Mouse (Mus musculus): Measurements from ENCODE around the gene Pex13. TPM values are rescaled to one million over a fixed set of nuclear protein-coding genes. Genes with fewer than 3 reads are reported as not detected.

The Pex13 gene
- polyA plus RNA-seq, 1 experiment from 2014 or later, result 37.0 TPM

DNA sequence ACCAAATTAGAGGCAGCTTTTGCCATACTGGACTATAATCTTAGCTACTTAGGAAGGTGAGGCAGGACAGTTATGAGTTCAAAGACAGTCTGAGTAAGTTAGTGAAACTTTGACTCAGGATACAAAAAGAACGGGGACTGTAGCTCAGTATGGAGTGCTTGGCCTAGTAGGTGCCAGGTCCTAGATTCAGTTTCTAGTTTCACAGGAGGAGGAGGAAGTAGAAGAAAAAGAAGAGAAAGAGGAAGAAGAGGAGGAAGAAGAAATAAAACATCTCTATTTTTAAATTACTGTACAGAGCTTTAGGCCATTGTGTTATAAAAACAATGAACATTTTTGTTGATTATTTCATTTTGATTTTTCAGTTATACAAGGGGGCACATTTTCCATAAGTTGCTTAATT lies 22.3 kb upstream of the Pex13 start:
- no peaks in the 10 kb centered on the region for H3K4me1 ChIP-seq (ENCODE audit: control insufficient read depth, insufficient read depth, low read length)
- no peak overlapping the region for H3K27ac ChIP-seq (ENCODE audit: low read depth, low read length)
- no peaks in the 10 kb centered on the region for H3K27me3 ChIP-seq (replicated peaks; ENCODE audit: control insufficient read depth, insufficient read depth, low read length)
- no peaks in the 10 kb centered on the region for H3K9me3 ChIP-seq (replicated peaks; ENCODE audit: control insufficient read depth, low read length)
- H3K36me3 ChIP-seq (ENCODE audit: control insufficient read depth, insufficient read depth, low read length), result peaks cover 14% of the 10 kb centered on the region; the same call in 1 of the 2 replicates
- no peak for ATAC-seq
- WGBS, result 92% methylated on average over 1 of the region's 1 CpGs
- DNase-seq (ENCODE audit: low spot score), result no peak
- H3K4me2 ChIP-seq (ENCODE audit: low read length), result no peak overlapping the region
- H3K4me3 ChIP-seq (ENCODE audit: low read depth, low read length), result no peak overlapping the region
- H3K9ac ChIP-seq (ENCODE audit: low read length), result no peak overlapping the region

GRCm38 (mm10) chr11:23686671-23687070 lies 20.9 kb upstream of the Pex13 start:
- H3K9me3 ChIP-seq (replicated peaks; ENCODE audit: control insufficient read depth, low read length), result no peaks in the 10 kb centered on the region
- WGBS, result 84% methylated on average over 5 of the region's 5 CpGs
- H3K4me3 ChIP-seq (ENCODE audit: low read depth, low read length), result no peak overlapping the region
- H3K9ac ChIP-seq (ENCODE audit: low read length), result no peak overlapping the region
- H3K4me1 ChIP-seq (ENCODE audit: control insufficient read depth, insufficient read depth, low read length), result no peaks in the 10 kb centered on the region
- DNase-seq (ENCODE audit: low spot score) (no peak), ATAC-seq (no peak)
- H3K27ac ChIP-seq (ENCODE audit: low read depth, low read length), result no peak overlapping the region
- no peaks in the 10 kb centered on the region for H3K27me3 ChIP-seq (replicated peaks; ENCODE audit: control insufficient read depth, insufficient read depth, low read length)
- peaks cover 24% of the 10 kb centered on the region for H3K36me3 ChIP-seq (ENCODE audit: control insufficient read depth, insufficient read depth, low read length)
- H3K4me2 ChIP-seq (ENCODE audit: low read length), result no peak overlapping the region

GRCm38 (mm10) chr11:23682561-23682960 lies 16.8 kb upstream of the Pex13 start:
- 88% methylated on average over 5 of the region's 5 CpGs for WGBS
- ATAC-seq (no peak), DNase-seq (ENCODE audit: low spot score) (no peak)
- H3K27ac ChIP-seq (ENCODE audit: low read depth, low read length), result no peak overlapping the region
- peaks cover 39% of the 10 kb centered on the region for H3K36me3 ChIP-seq (ENCODE audit: control insufficient read depth, insufficient read depth, low read length)
- no peaks in the 10 kb centered on the region for H3K9me3 ChIP-seq (replicated peaks; ENCODE audit: control insufficient read depth, low read length)
- no peak overlapping the region for H3K4me3 ChIP-seq (ENCODE audit: low read depth, low read length)
- H3K9ac ChIP-seq (ENCODE audit: low read length), result no peak overlapping the region
- H3K4me1 ChIP-seq (ENCODE audit: control insufficient read depth, insufficient read depth, low read length), result no peaks in the 10 kb centered on the region
- H3K4me2 ChIP-seq (ENCODE audit: low read length), result no peak overlapping the region
- no peaks in the 10 kb centered on the region for H3K27me3 ChIP-seq (replicated peaks; ENCODE audit: control insufficient read depth, insufficient read depth, low read length)

GRCm38 (mm10) chr11:23680435-23680950 lies 14.7 kb upstream of the Pex13 start:
- no peak overlapping the region for H3K27ac ChIP-seq (ENCODE audit: low read depth, low read length)
- DNase-seq (ENCODE audit: low spot score), result no peak
- H3K9ac ChIP-seq (ENCODE audit: low read length), result no peak overlapping the region
- WGBS, result 88% methylated on average over 6 of the region's 6 CpGs
- H3K27me3 ChIP-seq (replicated peaks; ENCODE audit: control insufficient read depth, insufficient read depth, low read length), result no peaks in the 10 kb centered on the region
- no peak overlapping the region for H3K4me3 ChIP-seq (ENCODE audit: low read depth, low read length)
- no peaks in the 10 kb centered on the region for H3K9me3 ChIP-seq (replicated peaks; ENCODE audit: control insufficient read depth, low read length)
- H3K4me1 ChIP-seq (ENCODE audit: control insufficient read depth, insufficient read depth, low read length), result no peaks in the 10 kb centered on the region
- peaks cover 54% of the 10 kb centered on the region for H3K36me3 ChIP-seq (ENCODE audit: control insufficient read depth, insufficient read depth, low read length)
- no peak for ATAC-seq
- H3K4me2 ChIP-seq (ENCODE audit: low read length), result no peak overlapping the region

DNA sequence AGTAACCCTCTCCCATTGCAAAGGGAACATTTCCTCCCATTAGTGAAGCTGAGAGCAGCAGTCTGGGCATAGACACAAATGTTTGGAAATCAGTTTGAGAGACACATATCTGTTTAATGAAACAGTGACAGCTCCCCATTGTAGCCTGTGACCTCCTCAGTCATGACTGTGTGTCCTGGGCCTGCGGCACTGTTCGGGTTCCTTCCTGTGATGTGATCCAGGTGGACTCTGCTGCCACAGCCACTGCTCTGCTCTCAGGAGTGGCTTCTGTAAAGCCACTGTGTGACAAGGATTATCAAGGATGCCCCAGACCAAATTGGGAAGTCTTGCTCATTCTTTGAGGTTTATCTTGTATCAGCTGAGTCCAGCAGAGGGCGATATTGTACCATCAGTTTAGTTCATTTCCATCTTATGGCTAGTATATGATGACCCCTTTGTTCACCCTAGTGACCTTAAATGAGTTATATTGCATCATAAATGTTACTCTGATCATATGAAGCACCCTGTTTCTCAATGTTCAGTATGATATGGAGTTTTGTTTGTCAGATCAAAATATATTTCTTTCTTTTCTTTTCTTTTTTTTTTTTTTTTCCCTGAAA lies 13.4 kb upstream of the Pex13 start:
- H3K36me3 ChIP-seq (ENCODE audit: control insufficient read depth, insufficient read depth, low read length), result peaks cover 68% of the 10 kb centered on the region
- ATAC-seq (peak; percentile 50; the same call in 1 of the 2 replicates), DNase-seq (ENCODE audit: low spot score) (peak; percentile 84)
- H3K27me3 ChIP-seq (replicated peaks; ENCODE audit: control insufficient read depth, insufficient read depth, low read length), result no peaks in the 10 kb centered on the region
- no peak overlapping the region for H3K9ac ChIP-seq (ENCODE audit: low read length)
- no peak overlapping the region for H3K27ac ChIP-seq (ENCODE audit: low read depth, low read length)
- H3K9me3 ChIP-seq (replicated peaks; ENCODE audit: control insufficient read depth, low read length), result no peaks in the 10 kb centered on the region
- no peak overlapping the region for H3K4me3 ChIP-seq (ENCODE audit: low read depth, low read length)
- WGBS, result 57% methylated on average over 3 of the region's 3 CpGs
- no peak overlapping the region for H3K4me2 ChIP-seq (ENCODE audit: low read length)
- H3K4me1 ChIP-seq (ENCODE audit: control insufficient read depth, insufficient read depth, low read length), result no peaks in the 10 kb centered on the region

DNA sequence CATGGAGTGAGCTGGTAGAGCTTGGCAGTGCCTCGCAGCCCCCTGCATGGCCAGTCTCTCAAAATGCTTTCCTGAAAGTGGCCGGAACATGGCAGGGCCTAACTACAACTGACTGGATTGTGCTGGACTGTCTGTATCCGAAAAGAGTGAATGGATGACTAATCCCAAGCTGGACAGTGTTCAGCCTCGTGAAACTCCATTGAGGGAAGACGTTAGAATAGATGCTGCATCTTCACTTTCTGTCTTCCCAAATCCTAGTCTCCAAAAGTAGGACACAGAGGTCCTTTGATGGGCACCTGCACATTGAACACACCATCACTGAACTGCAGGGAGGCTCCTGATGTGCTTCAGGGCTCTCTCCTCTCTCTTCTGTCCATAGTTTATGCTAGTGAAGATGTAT lies 10.3 kb upstream of the Pex13 start:
- ATAC-seq (no peak), DNase-seq (ENCODE audit: low spot score) (no peak)
- H3K9ac ChIP-seq (ENCODE audit: low read length), result no peak overlapping the region
- no peaks in the 10 kb centered on the region for H3K27me3 ChIP-seq (replicated peaks; ENCODE audit: control insufficient read depth, insufficient read depth, low read length)
- H3K4me1 ChIP-seq (ENCODE audit: control insufficient read depth, insufficient read depth, low read length), result no peaks in the 10 kb centered on the region
- no peak overlapping the region for H3K4me3 ChIP-seq (ENCODE audit: low read depth, low read length)
- no peak overlapping the region for H3K4me2 ChIP-seq (ENCODE audit: low read length)
- no peaks in the 10 kb centered on the region for H3K9me3 ChIP-seq (replicated peaks; ENCODE audit: control insufficient read depth, low read length)
- H3K36me3 ChIP-seq (ENCODE audit: control insufficient read depth, insufficient read depth, low read length), result peaks cover 70% of the 10 kb centered on the region
- no peak overlapping the region for H3K27ac ChIP-seq (ENCODE audit: low read depth, low read length)
- 92% methylated on average over 5 of the region's 5 CpGs for WGBS

GRCm38 (mm10) chr11:23672256-23672749 lies 6.5 kb upstream of the Pex13 start:
- H3K4me2 ChIP-seq (ENCODE audit: low read length), result no peak overlapping the region
- ATAC-seq (no peak), DNase-seq (ENCODE audit: low spot score) (no peak)
- peaks cover 57% of the 10 kb centered on the region for H3K36me3 ChIP-seq (ENCODE audit: control insufficient read depth, insufficient read depth, low read length)
- H3K9ac ChIP-seq (ENCODE audit: low read length), result no peak overlapping the region
- H3K27ac ChIP-seq (ENCODE audit: low read depth, low read length), result no peak overlapping the region
- WGBS, result 89% methylated on average over 4 of the region's 4 CpGs
- H3K9me3 ChIP-seq (replicated peaks; ENCODE audit: control insufficient read depth, low read length), result no peaks in the 10 kb centered on the region
- no peak overlapping the region for H3K4me3 ChIP-seq (ENCODE audit: low read depth, low read length)
- no peaks in the 10 kb centered on the region for H3K4me1 ChIP-seq (ENCODE audit: control insufficient read depth, insufficient read depth, low read length)
- no peaks in the 10 kb centered on the region for H3K27me3 ChIP-seq (replicated peaks; ENCODE audit: control insufficient read depth, insufficient read depth, low read length)

DNA sequence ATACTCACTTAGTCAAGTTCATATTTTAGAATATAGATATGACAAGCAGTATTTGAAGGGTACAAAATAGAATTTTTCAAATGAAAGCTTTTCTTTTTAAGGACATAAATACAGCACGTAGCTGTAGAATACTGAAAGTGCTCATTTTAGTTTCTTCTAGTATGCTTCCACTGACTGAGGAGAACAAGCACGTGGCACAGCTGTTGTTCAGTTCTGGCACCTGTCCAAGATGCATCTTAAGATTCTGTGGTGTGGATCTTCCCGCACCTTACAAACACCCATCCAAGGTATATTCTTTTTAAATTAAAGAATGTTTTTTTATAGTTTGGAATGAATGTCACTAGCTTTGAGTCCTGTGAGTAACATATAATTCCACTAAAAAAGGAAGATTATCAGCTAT lies 1.4 kb upstream of the Pex13 start:
- 0 out of 2 replicates have a peak, but pooled peaks cover 4% of the 10 kb centered on the region for H3K4me1 ChIP-seq (ENCODE audit: control insufficient read depth, insufficient read depth, low read length)
- peaks cover 9% of the 10 kb centered on the region; the same call in 1 of the 2 replicates for H3K36me3 ChIP-seq (ENCODE audit: control insufficient read depth, insufficient read depth, low read length)
- ATAC-seq, result no peak
- 11% methylated on average over 3 of the region's 3 CpGs for WGBS
- no peak overlapping the region for H3K27ac ChIP-seq (ENCODE audit: low read depth, low read length)
- H3K27me3 ChIP-seq (replicated peaks; ENCODE audit: control insufficient read depth, insufficient read depth, low read length), result no peaks in the 10 kb centered on the region
- peak overlapping the region; percentile 65 for H3K4me2 ChIP-seq (ENCODE audit: low read length)
- DNase-seq (ENCODE audit: low spot score), result peak; percentile 53
- peak overlapping the region; percentile 96 for H3K4me3 ChIP-seq (ENCODE audit: low read depth, low read length)
- H3K9ac ChIP-seq (ENCODE audit: low read length), result peak overlapping the region; percentile 91
- H3K9me3 ChIP-seq (replicated peaks; ENCODE audit: control insufficient read depth, low read length), result no peaks in the 10 kb centered on the region

DNA sequence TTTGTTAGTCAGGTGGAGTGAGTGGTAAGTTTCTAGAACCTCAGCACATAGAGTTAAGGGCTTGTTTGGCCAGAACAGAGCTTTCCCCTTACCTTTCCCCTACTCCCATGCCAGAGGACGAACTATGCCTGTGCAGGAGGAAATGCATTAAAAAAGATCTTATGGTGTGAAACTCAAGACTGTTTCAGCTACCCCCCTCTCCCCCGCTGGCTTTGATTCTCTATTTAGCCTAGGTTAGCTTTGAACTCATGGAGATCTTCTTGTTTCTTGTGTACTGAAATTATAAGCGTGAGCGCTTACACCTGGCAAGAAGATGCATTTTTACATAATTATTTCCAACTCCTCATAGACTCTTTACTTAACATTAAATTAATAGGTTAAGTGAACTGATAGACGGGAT lies 767 bp upstream of the Pex13 start:
- peak overlapping the region; percentile 94 for H3K27ac ChIP-seq (ENCODE audit: low read depth, low read length)
- no peak for DNase-seq (ENCODE audit: low spot score)
- WGBS, result 11% methylated on average over 5 of the region's 5 CpGs

More for the DNA sequence above, 767 bp upstream of the Pex13 start:
- Histone ChIP-seq H3K9ac (ENCODE audit: low read length) (peak overlapping the region; percentile 91), H3K4me1 (ENCODE audit: control insufficient read depth, insufficient read depth, low read length) (0 out of 2 replicates have a peak, but pooled peaks cover 4% of the 10 kb centered on the region), H3K9me3 (replicated peaks; ENCODE audit: control insufficient read depth, low read length) (no peaks in the 10 kb centered on the region), H3K4me3 (ENCODE audit: low read depth, low read length) (peak overlapping the region; percentile 96), H3K27me3 (replicated peaks; ENCODE audit: control insufficient read depth, insufficient read depth, low read length) (no peaks in the 10 kb centered on the region), H3K4me2 (ENCODE audit: low read length) (peak overlapping the region; percentile 65), H3K36me3 (ENCODE audit: control insufficient read depth, insufficient read depth, low read length) (peaks cover 9% of the 10 kb centered on the region; the same call in 1 of the 2 replicates)
- no peak for ATAC-seq
